Mouse (Mus musculus) heart, embryonic 10.5 days (tissue): ENCODE measurements around the gene Nisch. TPM values are rescaled to one million over a fixed set of nuclear protein-coding genes. Genes with fewer than 3 reads are reported as not detected.
A peak's percentile ranks its signal among the peaks of the same experiment; 100 is the strongest.

Source experiments
- DNase-seq: peaks from one replicate; pipeline ENCODE4 v3.0.0-alpha.2; 2017; ENCODE audit warnings: low spot score
- H3K27ac ChIP-seq: fragments of 300-500 bp; sonication (generic); 2 replicates; pipeline ENCODE4 v1.5.1; 2016; ENCODE audit warnings: mild to moderate bottlenecking
- H3K27me3 ChIP-seq: fragments of 300-500 bp; sonication (generic); 2 replicates; pipeline ENCODE4 v1.6.1; 2016; ENCODE audit warnings: mild to moderate bottlenecking; ENCODE audit not compliant: poor library complexity, insufficient read depth, severe bottlenecking
- H3K36me3 ChIP-seq: fragments of 300-500 bp; sonication (generic); 2 replicates; pipeline ENCODE4 v1.6.1; 2016; ENCODE audit warnings: mild to moderate bottlenecking, moderate library complexity
- H3K4me1 ChIP-seq: fragments of 300-500 bp; sonication (generic); 2 replicates; pipeline ENCODE4 v1.6.1; 2016; ENCODE audit warnings: mild to moderate bottlenecking
- H3K4me3 ChIP-seq: fragments of 300-500 bp; sonication (generic); 2 replicates; pipeline ENCODE4 v1.5.1; 2016; ENCODE audit warnings: mild to moderate bottlenecking, moderate library complexity
- H3K9me3 ChIP-seq: fragments of 300-500 bp; sonication (generic); 2 replicates; pipeline ENCODE4 v1.6.1; 2016; ENCODE audit warnings: mild to moderate bottlenecking, moderate library complexity
- WGBS: fragments of 180-500 bp; shearing (Covaris S2); methylation state at CpG from one replicate; pipeline ENCODE4 v1.1.7; 2016; 5-methylcytosine and 5-hydroxymethylcytosine counted together
- polyA plus RNA-seq: library from polyadenylated mRNA; unstranded; fragments of >200 nt; fragmentation: Nextera tagmentation; extraction: Ambion mirVana; gene quantifications from 2 replicates; pipeline ENCODE4 v1.2.1, GENCODE M21; 2016

Nisch gene
- polyA plus RNA-seq, 1 experiment from 2014 or later = 457 TPM

DNA sequence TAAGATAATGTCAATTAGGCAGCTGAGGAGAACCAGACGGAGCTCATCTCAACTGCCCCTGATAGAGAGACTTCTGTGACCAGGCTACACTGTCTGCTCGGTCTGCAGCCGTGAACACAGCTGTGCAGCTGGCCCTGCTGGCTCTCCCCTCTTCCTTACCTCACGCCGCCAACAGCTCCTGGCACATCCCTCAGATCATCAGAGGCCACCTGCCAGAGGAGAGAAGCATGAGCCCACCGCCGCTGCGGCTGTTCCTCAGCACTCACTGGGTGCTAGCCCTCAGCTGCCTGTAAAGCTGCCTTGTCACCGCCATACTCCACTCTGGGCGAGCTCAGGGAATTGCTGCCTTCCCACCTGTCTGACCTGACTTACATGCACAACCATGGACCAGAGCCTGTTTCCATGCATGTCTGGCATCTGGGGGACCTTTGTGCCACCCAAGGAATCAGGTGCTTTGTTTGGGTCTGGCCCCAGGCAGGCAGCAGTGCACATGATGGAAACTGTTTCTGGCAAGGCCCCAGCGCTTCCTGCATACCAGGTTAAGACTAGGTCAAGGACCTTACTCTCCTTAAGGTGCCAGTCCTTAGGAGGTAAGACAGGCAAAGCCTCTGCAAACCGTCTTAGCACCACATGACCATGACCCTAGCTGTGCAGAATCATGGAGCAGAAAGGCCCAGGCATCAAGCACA, 36.9 kb downstream of the Nisch start:
- no peak for DNase-seq
- Histone ChIP-seq H3K4me1 (peaks cover 33% of the 10 kb centered on the region), H3K4me3 (no peak overlapping the region), H3K27ac (no peak overlapping the region), H3K27me3 (no peaks in the 10 kb centered on the region), H3K9me3 (no peaks in the 10 kb centered on the region), H3K36me3 (peaks cover 98% of the 10 kb centered on the region)
- WGBS = 84% methylated on average over 12 of the region's 12 CpGs

DNA sequence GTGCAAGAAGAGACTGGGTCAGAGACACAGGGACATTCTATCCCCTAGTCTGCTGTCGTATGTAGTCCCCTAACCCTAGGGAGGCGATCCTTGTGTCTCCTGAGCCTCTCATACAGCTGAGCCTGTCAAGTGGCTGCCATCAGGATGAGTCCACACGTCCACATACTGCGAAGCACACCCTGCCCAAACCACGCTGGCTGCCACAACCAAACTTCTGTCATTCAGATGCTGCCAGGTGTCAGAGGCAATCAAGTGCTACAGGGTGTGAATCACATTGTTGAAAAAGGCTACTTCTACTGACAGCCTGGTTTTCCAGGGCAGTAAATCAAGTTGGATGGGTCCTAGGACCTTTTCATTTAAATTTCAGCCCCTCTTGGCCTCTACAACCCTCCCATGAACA, 39.0 kb downstream of the Nisch start:
- H3K27me3 ChIP-seq = no peaks in the 10 kb centered on the region
- H3K4me1 ChIP-seq = peaks cover 32% of the 10 kb centered on the region
- H3K4me3 ChIP-seq = no peak overlapping the region
- DNase-seq = no peak
- peaks cover 98% of the 10 kb centered on the region for H3K36me3 ChIP-seq
- WGBS = 90% methylated on average over 5 of the region's 5 CpGs
- no peak overlapping the region for H3K27ac ChIP-seq
- H3K9me3 ChIP-seq = no peaks in the 10 kb centered on the region

DNA sequence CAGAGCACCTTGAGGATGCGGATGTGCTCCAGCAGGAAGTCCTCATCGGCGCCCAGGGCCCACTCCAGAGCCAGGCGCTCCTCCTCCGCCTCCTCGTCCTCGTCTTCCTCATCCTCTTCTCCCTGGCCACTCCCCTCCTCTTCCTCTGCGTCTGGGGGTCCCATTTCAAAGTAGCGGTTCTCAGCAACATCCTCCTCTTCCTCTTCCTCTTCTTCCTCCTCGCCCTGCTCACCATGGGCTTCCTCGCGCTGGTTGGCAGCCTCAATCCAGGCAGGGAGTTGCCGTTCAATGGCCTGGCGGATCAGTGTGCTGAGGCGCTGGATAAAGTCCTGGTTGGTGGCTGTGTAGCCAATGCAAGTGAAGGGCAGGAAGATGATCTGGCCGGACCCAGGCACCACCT, 39.5 kb downstream of the Nisch start:
- Histone ChIP-seq H3K4me1 (peaks cover 32% of the 10 kb centered on the region), H3K36me3 (peaks cover 98% of the 10 kb centered on the region), H3K27ac (no peak overlapping the region), H3K4me3 (no peak overlapping the region), H3K9me3 (no peaks in the 10 kb centered on the region), H3K27me3 (no peaks in the 10 kb centered on the region)
- no peak for DNase-seq
- WGBS = 88% methylated on average over 16 of the region's 16 CpGs

DNA sequence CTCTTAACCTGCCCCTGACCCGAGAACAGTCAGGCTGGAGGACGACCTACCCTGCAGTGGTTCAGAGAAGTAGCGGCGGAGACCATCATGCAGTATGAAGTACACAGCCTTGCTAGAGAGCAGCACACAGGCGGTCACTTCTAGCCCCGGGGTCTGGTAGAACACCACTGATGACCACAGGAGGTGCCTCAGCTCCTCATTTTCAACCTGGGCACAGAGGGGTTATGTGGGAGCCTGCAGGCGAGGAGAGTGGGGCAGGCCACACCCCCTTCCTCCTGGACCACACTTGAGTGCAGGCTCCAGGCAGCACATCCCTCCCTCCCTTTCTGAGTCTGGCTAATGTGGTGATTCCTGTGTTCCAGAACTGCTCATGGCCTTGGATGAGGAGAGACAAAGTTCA, 43.2 kb downstream of the Nisch start:
- Histone ChIP-seq H3K4me3 (no peak overlapping the region), H3K4me1 (peaks cover 30% of the 10 kb centered on the region), H3K9me3 (no peaks in the 10 kb centered on the region), H3K27ac (no peak overlapping the region; the same call in 1 of the 2 replicates), H3K27me3 (no peaks in the 10 kb centered on the region), H3K36me3 (peaks cover 88% of the 10 kb centered on the region)
- no peak for DNase-seq
- 87% methylated on average over 7 of the region's 7 CpGs for WGBS

DNA sequence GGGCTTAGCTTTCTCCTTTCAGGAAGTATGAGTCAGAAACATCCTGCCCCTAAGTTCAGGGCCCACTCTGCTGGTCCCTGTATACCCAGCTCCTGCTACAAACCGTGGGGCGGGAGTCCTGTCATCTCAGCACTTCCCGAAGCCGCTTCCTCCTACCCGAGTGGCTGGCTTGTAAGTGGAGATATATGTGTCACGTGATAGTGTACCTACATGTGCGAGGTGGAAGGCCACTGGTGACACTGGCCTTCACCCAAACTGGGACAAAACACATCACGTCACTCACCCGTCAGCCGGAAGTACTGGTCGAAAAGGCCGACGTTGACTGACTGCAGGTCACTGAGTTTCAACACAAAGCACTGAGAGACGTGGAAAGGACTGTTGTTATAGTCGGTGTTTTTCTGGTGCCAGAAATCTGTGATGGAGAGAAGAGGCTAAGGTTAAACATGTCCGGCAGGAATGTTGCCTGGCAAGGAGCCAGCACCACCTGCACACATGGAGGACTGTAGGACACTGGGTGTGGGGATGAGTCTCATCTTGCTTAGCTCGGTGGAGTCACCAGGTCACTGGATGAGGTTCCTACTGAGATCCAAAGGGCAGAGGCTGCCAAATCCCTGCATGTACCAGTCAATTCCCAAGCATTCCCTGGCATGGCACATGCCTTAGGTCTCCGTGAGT, 43.8 kb downstream of the Nisch start:
- Histone ChIP-seq H3K36me3 (peaks cover 84% of the 10 kb centered on the region), H3K27ac (no peak overlapping the region; the same call in 1 of the 2 replicates), H3K9me3 (no peaks in the 10 kb centered on the region), H3K27me3 (no peaks in the 10 kb centered on the region), H3K4me1 (peaks cover 34% of the 10 kb centered on the region), H3K4me3 (no peak overlapping the region)
- DNase-seq = no peak
- WGBS = 72% methylated on average over 18 of the region's 18 CpGs

DNA sequence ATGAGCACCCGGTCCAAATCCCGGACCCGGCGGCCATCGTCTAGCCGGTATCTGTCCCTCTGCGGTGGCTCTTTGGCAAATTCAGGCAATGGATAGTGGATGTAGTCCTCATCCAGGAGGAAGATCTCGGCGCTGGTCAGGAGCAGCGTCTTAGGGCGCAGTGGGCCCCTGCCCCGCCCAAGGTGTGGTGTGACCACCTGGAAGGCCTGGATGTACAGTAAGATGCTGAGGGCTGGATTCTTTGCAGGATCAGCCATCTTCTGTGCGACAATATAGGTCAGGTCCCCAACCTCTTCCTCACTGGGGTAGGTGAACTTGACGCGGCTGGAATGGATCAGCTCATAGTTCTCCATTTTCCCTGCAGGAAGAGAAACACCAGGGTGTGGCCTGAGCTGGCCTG, 44.9 kb downstream of the Nisch start:
- no peak for DNase-seq
- Histone ChIP-seq H3K9me3 (no peaks in the 10 kb centered on the region), H3K27ac (no peak overlapping the region), H3K36me3 (peaks cover 73% of the 10 kb centered on the region), H3K4me1 (peaks cover 34% of the 10 kb centered on the region), H3K27me3 (no peaks in the 10 kb centered on the region), H3K4me3 (no peak overlapping the region)
- 95% methylated on average over 15 of the region's 15 CpGs for WGBS

DNA sequence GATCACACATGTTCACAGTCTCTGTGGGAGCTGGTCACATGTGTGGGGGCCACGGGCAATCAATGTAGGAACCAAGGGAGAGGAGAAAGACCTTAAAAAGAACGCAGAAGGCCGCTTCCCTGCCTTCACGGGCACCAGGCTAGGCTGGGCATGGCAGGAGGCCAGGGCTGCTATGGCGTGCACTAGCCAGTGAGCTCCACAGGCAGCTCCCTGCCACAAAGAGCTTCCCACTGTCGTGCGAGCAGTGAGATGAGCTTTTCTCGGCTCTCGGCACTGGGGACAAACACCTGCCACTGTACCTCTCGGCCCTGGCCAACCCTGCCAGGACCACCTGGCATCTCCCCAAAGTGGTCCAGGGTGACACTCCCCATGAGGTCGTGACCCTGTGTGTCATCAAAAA, 45.4 kb downstream of the Nisch start:
- no peak overlapping the region for H3K27ac ChIP-seq
- DNase-seq = no peak
- H3K4me1 ChIP-seq = peaks cover 35% of the 10 kb centered on the region
- WGBS = 89% methylated on average over 11 of the region's 11 CpGs
- no peak overlapping the region for H3K4me3 ChIP-seq
- H3K27me3 ChIP-seq = no peaks in the 10 kb centered on the region
- peaks cover 69% of the 10 kb centered on the region for H3K36me3 ChIP-seq
- H3K9me3 ChIP-seq = no peaks in the 10 kb centered on the region

DNA sequence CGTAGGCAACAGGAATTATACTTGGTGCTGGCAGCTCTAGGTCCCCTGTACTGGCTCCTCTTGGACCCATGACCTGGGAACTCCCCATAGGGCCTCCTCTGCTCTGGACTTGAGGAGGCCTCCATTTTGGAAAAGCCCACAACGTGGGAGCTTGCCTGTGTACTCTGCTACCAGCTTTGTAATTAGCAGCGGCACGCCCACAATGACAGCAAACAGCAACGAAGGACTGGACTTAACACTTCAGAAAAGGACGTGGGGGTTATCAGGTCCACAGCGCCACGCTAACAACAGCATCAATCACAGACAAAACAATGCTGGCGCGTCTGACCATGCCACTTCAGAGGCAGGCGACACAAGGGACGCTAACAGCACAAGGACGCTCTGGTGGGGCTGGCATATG, 45.8 kb downstream of the Nisch start:
- Histone ChIP-seq H3K9me3 (no peaks in the 10 kb centered on the region), H3K27me3 (no peaks in the 10 kb centered on the region), H3K4me1 (peaks cover 35% of the 10 kb centered on the region), H3K36me3 (peaks cover 64% of the 10 kb centered on the region), H3K27ac (no peak overlapping the region), H3K4me3 (no peak overlapping the region)
- WGBS = 82% methylated on average over 13 of the region's 13 CpGs
- no peak for DNase-seq

DNA sequence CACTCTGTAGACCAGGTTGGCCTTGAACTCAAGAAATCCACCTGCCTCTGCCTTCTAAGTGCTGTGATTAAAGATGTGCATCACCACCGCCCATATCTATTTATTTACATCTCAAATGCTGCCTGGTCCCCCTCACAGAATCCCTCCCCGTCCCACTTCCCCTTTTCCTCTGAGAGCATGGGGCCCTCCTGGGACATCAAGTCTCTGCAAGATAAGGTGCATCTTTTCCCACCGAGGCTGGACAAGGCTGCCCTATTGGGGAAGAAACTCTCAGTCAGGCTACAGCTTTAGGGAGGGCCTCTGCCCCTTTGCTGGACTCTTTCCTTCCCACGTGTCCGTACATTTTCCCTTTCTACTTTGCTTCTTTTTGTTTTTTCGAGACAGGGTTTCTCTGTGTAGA, 47.2 kb downstream of the Nisch start:
- Histone ChIP-seq H3K4me3 (no peak overlapping the region), H3K27me3 (no peaks in the 10 kb centered on the region), H3K36me3 (peaks cover 50% of the 10 kb centered on the region), H3K4me1 (peaks cover 46% of the 10 kb centered on the region), H3K9me3 (no peaks in the 10 kb centered on the region), H3K27ac (no peak overlapping the region)
- 58% methylated on average over 6 of the region's 6 CpGs for WGBS
- no peak for DNase-seq

DNA sequence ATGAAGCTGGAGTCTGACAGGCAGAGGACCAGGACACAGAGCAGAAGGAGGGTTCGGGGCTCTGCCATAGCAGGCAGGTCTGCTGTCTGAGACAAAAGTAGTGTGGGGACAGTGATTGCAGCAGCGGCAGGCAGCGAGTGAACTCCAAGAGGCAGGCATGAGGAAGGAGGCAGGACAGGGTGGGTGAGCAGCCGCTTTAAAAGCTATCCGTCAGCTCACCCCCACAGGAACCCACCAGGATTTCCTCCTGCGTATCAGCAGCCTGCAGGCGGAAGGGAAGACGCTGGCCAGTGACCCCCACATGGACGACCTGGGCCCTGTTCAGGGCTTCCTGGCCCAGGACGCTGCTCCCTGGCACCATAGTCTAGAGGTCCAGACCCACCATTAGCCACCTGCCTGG, 48.3 kb downstream of the Nisch start, which contains the start of gene Stab1:
Stab1 (minus strand) TSS at position 217 of the 400 bp plus-strand sequence.
- Histone ChIP-seq H3K36me3 (peaks cover 42% of the 10 kb centered on the region), H3K4me1 (peaks cover 47% of the 10 kb centered on the region), H3K4me3 (peak within 1 kb of the TSS; percentile 47), H3K9me3 (no peaks in the 10 kb centered on the region), H3K27ac (peak within 1 kb of the TSS; percentile 77), H3K27me3 (no peaks in the 10 kb centered on the region)
- WGBS = 33% methylated on average over 10 of the region's 10 CpGs
- no peak for DNase-seq

DNA sequence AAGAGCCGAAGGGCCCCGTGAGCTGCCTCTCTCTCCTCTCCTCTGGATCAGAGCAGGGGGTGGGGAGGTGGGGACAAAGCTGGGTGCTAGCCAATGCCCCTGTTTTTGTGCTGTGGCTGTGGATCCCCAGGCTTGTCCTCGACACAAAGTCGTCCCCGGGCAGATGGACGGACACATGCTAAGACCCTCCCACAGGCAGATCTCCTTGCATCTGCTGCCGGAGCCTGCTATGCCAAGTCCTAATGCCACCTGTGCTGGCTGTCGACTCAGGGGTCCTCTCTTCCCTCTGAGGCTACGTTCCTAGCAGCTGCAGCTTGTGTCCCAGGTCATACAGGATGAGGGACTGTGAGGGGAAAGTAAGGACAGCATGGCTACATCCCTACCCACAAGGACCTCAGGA, 49.9 kb downstream of the Nisch start:
- H3K4me3 ChIP-seq = peak overlapping the region; percentile 47
- H3K27me3 ChIP-seq = no peaks in the 10 kb centered on the region
- DNase-seq = no peak
- H3K4me1 ChIP-seq = peaks cover 55% of the 10 kb centered on the region
- 61% methylated on average over 9 of the region's 9 CpGs for WGBS
- H3K36me3 ChIP-seq = peaks cover 33% of the 10 kb centered on the region
- peak overlapping the region; percentile 77; the same call in 1 of the 2 replicates for H3K27ac ChIP-seq
- no peaks in the 10 kb centered on the region for H3K9me3 ChIP-seq

DNA sequence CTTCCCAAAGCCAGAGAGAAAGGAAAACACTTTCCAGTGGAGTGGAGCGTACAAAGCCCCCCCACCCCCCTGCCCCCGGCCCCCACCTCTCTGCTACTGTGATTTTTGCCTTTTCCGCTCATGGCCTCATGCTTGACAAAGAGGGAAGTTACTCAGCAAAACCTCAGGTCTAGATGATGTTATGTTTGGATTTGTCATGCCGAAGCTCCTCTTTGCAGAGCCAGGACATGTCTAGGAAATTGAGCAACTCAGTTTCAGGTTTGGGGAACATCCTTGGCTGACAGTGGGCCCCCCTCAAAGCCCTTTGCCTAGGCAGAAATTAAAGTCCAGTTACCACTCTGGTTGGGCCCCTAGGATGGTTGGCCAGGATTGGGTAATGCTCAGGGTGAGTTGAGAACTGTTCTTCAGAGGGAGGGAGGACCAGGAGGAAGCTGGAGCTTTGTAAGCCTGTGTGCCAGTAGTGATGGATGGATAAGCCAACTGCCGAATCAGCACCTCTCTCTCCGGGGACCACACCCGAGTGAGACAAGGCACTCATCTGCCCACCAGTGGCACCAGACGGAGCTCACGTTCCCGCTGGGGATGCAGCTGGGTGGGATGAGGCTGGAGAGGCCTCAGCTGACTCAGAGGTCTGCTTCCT, 50.6 kb downstream of the Nisch start:
- peak overlapping the region; percentile 77; the same call in 1 of the 2 replicates for H3K27ac ChIP-seq
- peaks cover 32% of the 10 kb centered on the region for H3K36me3 ChIP-seq
- WGBS = 53% methylated on average over 10 of the region's 10 CpGs
- no peaks in the 10 kb centered on the region for H3K27me3 ChIP-seq
- peak overlapping the region; percentile 47 for H3K4me3 ChIP-seq
- H3K9me3 ChIP-seq = no peaks in the 10 kb centered on the region
- peaks cover 58% of the 10 kb centered on the region for H3K4me1 ChIP-seq
- no peak for DNase-seq

DNA sequence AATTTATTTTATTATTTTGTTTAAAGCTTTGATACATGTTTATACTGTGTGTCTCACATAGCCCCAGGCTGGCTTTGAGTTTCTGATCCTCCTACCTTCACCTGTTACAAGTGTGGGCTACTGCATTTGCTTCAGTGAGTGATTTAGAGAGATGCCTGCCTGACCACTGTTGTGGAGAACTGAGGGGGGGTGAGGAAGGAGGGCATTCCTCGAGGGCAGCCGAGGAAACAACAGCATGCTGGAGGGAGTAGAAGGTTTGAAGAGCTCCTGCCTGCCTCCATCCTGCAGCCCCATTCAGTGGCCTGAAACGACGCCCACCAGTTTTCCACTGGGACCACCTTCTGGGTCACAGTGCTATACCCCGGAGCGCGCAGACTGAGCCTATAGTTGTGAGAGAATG, 51.3 kb downstream of the Nisch start:
- H3K36me3 ChIP-seq = peaks cover 29% of the 10 kb centered on the region
- WGBS = 63% methylated on average over 7 of the region's 7 CpGs
- 0 out of 2 replicates have a peak overlapping the region, but pooled peaks have one; percentile 6 for H3K4me3 ChIP-seq
- H3K27ac ChIP-seq = no peak overlapping the region
- H3K27me3 ChIP-seq = no peaks in the 10 kb centered on the region
- H3K9me3 ChIP-seq = no peaks in the 10 kb centered on the region
- H3K4me1 ChIP-seq = peaks cover 64% of the 10 kb centered on the region
- DNase-seq = no peak
